Mouse (Mus musculus): ENCODE measurements at regions not wholly inside any gene's neighbourhood (a gene's known extent, or its start where the extent isn't known, plus 50 kb on each side); places are given as distances from the start of the nearest gene placed in this dataset.
A peak's percentile ranks its signal among the peaks of the same experiment; 100 is the strongest.

DNA sequence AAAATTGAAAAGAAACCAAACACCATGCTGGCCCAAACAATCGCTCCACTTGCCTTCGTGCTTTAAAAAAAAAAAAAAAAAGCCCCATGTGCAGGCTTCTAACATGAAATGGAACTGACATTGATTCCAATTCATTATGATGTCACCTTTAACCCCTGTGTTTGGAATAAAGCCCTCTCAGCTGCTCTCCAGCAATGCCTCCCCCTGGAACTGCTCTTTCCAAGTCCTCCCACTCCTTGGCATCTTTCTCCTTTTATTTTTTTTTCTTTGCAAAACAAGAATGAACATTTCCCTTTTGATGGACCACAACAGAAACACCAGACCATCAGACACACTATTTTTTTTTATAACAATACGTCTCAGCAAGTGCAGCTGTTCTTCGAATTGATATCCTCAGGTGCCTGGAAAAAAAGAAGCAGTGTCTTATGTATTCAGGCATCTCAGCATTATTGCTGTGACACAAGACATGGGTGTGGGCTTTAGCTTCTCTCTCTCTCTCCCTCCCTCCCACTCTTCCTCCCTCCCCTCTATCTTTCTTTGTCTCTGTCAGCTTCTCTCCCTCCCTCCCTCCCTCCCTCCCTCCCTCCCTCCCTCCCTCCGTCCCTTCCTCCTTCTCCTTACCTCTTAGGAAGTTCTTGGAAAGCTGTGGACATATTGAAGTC lies 152.3 kb upstream of the Pitrm1 start:
- DNase-seq (ENCODE audit: low read depth), result peak; percentile 12

DNA sequence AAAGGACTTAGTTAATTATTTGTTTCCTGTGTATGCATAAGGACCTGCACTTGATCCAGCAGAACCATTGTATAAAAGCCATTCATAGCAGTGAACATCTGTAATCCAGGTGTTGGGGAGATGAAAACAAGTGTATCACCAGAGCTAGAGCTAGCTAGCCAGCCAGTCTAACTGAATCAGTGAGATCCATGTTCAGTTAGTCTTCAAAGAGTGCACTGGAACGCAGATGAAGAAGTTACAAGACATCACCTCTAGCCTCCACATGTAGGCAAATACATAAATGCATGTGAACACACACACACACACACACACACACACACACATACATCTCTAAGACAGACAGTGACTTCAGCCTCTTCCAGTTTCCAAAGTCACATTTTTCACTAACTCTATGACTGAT lies 150.3 kb upstream of the Pitrm1 start:
- DNase-seq (ENCODE audit: low read depth), result no peak

DNA sequence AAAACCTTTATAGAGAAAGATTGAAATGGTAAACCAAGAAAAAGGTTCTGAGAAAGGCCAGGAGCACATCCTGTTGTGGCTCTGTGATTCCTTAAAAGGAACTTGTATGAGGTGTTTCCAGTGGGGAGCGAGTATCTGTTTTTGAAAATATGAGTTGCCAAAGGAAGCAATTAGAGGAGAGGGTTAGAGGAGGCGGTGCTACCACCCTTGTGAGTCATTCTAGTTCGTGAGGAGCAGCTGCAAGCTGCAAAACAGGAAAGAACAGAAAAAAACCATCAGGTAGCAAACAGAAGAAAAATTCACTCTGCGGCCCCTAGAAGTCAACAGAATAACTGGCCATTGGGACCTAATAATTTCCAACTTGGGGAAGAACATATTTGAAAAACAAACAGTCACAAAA lies 116.1 kb upstream of the Pitrm1 start:
- peak; percentile 35 for DNase-seq (ENCODE audit: low read depth)

DNA sequence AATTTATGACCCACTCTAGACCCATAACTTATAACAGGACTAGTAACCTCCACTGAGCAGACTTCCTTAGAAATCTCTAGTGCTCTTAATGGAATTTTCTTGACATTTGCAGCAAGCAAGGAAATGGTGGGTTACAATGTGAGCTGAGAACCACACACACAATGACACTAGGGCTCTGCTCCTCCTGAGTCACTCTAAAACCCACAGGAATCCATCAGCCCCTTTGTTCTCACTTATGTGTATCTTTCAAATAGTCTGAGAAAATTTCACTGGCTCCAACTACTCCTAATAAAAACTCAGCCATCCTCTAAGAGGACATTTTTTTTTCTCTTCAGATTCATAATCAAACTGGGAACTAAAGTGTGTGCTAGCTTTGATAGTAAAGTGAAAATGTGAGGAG lies 101.0 kb upstream of the Pitrm1 start:
- DNase-seq (ENCODE audit: low read depth), result no peak

DNA sequence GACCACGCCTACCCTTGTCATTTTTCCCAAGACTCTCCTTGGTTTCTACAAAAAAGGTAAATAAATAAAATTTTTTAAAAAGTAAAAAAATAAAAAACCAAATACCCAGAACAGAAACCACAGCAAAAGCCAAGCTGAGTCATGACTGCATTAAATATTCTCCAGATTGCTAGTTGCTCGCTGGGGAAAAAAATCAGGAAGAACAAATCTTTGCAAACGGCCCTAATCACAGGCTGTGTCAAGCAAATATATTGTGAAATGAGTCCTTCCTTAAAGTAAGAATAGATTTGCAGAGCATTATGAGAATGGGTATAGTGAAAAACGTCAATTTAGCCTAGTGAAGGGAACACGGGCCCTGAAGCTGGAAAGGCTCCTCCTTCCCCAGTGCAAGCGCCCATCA lies 86.6 kb upstream of the Pitrm1 start:
- DNase-seq (ENCODE audit: low read depth), result peak; percentile 55

DNA sequence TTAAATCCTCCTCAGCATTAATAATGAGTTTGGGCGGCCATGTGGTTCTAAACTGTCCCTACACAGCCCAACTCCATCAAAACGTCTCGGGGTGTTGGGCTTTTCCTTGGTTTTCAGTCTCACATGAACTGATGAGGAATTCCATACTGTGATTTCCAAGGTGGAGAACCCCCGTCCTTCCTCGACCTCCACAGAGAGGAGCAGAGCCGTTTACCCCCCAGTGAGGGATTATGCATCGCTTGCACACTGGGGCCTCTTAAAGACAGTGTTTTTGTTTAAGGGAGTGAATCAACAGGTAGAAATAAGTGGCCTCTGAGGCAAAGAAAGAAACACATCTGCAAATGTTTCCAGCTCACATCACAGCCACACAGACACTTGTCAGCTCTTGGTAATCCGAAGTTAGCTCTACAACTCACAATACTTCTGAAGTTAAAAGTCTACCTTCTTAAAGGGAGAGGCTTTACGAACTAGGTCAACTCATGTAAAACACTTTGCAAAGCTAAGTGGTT lies 82.0 kb upstream of the Pitrm1 start:
- DNase-seq (ENCODE audit: low read depth), result no peak

DNA sequence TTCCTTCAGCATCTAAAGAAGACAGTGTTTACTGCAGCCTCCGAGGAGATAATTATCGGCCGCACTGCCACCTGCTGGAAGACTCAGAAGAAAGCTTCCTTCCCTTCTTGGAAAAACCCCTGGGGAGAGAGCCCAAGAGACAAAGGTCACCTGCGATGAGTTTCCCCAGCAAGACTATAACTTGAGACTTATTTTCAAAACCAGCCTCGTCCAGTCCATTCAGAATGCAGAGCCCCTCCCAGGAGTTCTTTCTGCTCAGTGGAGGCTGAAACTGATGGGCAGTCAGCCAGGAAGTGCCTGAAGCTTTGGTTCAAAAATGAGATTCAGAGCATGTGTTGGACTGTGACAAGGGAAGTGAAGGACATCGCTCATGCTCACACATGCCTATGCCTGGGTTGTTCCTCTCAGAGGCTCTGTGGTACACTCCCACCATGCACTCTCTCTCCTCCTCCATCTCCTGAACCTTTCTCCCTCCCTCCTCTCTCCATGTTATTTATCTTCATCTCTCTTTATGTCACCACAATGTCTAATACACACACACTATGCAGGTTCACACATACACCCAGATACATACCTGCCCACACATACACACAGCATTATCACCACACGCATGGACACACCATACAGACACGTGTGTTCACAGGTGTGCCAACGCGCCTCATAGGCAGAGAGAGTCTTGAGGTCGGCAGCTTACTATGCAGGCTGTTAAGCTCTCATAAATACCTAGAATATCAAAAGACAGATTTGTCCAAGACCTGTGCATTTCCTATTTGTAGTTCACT lies 78.3 kb upstream of the Pitrm1 start:
- DNase-seq (ENCODE audit: low read depth), result peak; percentile 38

DNA sequence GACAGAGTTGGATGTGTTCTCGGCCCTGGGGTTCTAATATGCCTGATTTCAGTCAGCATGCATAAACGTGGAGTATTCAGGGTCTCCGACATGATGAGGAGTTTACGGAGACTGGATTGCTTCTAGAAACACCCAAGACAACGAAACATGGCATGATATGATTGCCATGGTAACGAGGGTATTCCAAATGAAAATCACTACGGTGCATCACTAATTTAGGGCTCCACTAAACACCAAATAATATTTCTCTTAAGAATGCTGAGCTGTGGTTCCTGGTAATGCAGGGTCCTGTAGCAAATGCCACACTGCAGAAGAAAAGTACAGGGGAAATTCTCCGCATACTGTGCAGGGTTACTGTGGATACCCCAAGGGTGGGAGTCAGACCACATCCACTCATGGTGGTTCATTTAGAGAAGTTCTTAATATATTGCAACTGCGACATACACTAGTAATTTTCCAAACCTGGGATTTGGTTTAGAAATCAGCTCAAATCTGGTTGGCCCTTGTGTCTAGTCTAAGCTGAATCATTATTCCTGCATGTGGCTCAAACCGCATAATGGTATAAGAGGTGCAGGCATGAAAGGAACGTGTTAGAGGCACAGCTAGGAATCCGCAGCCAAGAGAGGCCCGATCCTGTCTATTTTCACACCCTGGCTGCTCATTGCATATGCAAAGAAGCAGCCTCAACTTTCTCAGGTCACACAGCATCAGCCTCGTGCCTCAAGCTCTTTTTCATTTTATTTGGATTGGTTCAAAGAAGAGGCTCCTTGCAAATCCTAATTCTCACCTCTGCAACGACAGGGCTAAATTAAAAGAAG lies 77.5 kb upstream of the Pitrm1 start:
- DNase-seq (ENCODE audit: low read depth), result peak; percentile 38

DNA sequence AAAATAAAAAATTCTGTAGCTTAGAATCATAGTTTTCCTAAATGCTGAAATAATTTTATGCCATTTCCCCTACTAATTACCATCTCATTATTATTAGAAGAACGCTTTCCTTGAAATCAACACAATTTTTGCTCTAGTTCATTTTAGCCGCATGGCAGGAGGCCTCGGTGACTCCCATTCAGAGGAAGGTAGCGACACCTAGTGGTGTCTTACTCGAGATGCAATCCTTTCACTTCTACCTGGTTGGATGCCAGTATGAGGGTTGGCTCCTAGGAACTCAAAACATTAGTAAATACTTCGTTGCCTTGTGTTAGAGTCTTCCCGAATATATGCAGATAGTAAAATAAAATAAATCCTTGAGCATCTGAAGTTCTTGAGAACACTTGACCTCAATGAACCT lies 76.3 kb upstream of the Pitrm1 start:
- peak; percentile 91 for DNase-seq (ENCODE audit: low read depth)

DNA sequence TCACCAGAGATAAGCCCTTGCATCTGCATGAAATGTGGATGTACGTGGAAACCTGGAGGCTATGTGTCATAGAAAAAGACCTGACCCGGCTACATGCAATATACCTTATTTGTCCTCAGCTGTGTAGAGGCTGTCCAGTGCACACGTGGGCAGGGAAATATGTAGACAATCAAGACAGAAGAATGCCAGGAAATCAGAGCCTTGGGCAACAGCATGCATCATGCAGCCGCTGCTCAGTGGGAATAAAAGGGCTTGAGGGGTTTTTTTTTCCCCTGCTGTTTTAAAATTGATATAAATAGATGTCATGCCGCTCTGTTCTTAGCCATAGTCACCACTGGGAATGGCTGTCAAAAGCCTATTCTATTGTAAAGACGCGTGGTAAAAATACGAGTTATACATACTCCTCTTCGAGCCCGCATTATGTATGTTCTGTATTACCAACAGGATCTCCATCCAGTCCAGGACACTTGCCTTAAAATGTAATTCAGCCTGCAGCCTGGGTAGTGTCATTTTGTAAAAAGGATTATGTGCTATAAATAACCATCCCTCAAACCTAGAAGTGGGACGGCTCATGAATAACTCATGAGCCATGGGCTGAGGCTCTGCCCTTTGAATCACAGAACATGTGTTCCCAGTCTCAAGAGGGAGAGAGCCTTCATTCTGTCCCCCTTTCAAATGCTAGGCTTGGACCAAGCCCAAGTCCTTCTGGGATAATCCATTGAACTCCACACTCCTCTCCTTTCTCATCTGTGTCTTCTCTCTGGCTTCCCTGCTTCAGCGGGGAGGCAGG lies 74.4 kb upstream of the Pitrm1 start:
- DNase-seq (ENCODE audit: low read depth), result peak; percentile 67

DNA sequence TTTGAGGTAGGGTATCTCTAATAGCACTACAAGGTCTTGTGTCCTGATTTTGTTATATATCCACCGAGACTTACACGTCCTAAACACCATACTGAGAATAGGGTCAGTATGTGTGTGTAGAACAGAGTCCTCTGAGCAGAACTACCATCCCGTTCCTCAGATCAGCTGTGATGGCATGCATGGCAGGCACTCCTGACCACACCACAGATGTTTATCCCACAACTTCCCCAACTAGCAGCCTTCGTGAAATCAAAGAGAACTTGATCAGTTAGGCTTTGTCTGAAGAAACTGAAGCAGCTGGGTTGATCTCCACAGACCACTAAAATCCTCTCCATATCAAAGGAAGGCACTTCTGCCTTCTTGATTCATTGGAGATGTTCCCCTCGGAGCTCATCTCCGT lies 68.3 kb upstream of the Pitrm1 start:
- DNase-seq (ENCODE audit: low read depth), result no peak

DNA sequence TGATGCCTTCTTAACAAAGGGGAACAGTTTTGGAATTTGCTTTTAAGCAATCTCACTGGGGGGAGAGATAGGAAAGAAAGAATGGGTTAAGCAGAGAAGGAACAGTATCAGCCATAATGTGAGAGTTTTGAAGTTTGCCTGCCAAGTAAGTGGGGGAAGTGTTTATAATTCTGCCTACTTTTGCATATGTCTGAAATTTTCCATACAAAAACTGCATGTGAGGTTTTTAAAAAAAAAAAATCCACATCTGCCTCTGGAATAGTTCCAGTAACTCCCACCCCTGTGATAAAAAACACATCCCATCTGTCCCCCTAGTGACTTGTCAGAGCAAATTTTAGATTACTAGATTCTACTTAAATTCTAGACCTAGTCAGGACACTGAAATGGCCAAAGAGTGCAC lies 63.5 kb upstream of the Pitrm1 start:
- DNase-seq (ENCODE audit: low read depth), result no peak

DNA sequence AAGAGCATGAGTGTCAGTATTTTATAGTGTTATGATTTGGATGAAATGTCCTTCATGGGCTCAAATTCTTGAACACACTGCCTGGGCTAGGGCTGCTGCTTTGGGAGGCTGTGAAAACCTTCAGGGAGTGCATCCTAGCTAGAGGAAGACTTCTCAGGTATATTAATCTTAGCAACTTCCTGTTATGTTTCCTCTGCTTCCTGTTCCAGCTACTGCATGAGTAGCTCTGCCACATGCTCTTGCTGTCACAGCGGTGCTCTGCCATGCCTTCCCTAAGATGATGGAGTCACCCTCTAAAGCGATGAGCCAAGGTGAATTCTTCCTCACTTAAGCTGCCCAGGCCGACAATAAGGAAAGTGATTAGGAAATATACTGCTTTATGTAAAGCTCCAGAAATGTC lies 60.1 kb upstream of the Pitrm1 start:
- DNase-seq (ENCODE audit: low read depth), result no peak

DNA sequence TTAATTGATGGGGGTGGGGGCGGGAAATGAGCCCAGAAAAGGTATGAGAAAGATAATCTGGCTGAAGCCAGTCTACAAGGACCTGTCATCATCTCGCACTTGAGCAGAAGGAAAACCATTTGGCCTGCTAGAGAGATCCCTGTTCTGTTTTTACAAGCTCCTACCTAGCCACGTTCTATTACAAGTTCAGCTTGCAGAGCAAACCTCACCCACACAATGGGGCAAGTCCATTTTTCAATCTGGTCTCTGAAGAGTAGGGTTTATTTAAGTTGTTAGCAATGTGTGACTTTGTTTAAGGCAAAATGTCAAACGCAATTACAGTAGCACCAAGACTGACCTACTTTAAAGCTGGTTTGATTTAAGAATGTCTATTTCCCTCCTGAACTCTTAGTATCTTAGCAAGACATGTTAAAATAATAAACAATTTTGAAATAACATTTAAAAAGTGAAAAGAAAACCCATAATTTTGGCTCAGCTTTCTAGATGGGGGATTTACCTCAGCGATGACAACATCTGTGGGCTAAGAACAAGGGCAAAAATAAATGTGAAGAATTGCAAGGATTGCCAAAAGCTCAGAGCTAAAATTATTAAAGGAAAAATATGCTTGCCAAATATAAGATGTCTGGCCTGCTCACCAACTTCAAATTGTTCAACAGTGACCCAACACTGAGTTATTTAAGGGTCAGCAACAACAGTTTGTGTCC lies 54.9 kb upstream of the Pitrm1 start:
- DNase-seq (ENCODE audit: low read depth), result peak; percentile 72

Data from NIH3T3 (cell line).